Mouse (Mus musculus): ENCODE results near the gene Cacnb3.
A peak's percentile ranks its signal among the peaks of the same experiment; 100 is the strongest.

Gene Cacnb3

DNA sequence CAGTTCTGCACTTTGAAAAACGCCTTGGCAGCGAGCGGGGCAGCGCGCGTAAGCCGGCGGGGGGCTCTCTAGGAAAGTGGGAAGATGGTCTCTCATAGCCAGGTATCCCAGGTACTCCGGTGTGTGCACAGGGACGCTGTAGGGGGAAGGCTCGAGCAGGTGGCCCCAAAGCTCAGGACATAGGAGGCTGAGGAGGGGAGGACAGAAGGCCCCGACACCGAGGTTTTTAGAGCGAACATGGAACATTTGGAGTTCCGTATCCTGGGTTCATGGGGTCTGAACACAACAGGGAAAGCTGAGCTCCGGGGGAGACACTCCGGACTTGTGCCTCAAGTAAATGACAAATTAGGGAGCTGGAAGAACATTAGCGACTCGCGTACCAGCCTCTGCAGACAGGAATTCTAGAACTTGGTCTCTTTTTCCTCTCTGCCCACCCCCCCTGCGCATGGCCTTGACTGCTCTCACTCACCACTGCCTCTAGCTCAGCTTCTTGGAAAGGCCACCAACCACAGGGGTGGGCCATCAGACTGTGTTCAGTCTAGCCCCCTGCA, 4.7 kb downstream of the Cacnb3 start:
- DNase-seq (ENCODE audit: low read depth), result no peak

DNA sequence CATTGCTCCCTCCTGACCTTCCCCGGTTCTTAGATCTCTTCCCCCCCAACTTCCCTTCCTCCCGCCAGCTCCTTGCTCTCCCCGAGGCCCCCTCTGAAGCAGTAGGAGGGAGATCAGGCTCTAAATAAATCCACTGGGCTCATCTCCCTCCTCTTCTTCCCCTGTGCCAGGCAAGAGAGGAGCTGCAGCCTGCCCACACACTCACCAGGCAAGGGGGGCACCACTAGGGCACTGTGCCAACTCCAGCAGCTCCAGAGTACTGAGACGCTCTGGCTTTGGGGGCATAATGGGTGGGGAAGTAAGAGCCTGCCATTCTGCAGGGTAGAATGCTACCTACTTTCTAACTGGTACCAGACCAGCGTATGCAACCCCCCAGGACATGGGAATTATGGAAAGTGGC, 5.9 kb downstream of the Cacnb3 start:
- DNase-seq (ENCODE audit: low read depth), result no peak

- DNase-seq (ENCODE audit: low read depth), result no peak
These were observed 6.5 kb downstream of the Cacnb3 start for GRCm38 (mm10) chr15:98637155-98637554.

- no peak for DNase-seq (ENCODE audit: low read depth)
These were observed 9.5 kb downstream of the Cacnb3 start for GRCm38 (mm10) chr15:98640157-98640556.

GRCm38 (mm10) chr15:98644406-98644805, 13.8 kb downstream of the Cacnb3 start:
- DNase-seq (ENCODE audit: low read depth), result no peak

DNA sequence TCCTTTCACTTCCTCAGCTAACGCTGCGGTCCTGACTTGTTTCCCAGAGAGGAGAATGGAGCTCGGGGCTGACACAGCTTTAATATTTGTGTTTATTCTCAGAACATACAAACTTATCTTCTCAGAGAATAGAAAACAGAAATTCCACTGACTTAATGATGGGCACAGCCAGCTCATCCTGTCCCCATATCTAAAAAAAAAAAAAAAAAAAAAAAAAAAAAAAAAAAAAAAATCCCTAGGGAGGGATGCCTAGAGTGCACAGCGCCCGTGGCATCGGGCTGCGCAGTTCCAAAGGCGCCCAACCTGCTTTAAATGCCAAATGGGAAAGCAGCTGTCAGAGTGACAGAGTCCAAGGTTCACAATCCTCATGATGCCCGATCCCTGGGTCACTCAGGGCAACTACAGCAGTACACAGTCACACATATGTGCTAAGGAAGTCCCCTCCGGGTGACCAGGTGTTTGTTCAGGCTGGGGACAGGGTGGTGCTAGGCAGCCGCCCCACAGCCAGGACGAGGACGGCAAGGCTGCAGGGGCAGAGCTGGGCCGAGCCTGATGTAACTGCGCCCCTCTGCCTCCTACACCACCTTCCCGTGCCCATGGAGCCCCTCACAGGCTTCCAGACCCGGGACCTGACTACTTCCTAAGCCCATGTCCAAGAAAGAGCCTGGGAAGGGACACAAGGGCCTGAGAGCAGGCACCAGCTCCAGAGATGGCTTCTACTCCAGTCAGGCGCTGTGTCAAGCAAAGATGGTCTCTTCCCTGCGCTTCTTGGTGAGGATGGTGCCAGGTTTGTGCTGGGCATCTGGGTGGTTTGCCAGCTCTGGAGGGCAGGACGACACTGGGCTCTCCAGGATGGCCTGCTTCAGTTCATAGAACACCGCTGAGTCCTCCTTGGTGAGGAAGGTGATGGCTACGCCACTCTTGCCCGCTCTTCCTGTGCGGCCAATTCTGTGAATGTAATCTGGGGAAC, 14.7 kb downstream of the Cacnb3 start:
- no peak for DNase-seq (ENCODE audit: low read depth)

DNA sequence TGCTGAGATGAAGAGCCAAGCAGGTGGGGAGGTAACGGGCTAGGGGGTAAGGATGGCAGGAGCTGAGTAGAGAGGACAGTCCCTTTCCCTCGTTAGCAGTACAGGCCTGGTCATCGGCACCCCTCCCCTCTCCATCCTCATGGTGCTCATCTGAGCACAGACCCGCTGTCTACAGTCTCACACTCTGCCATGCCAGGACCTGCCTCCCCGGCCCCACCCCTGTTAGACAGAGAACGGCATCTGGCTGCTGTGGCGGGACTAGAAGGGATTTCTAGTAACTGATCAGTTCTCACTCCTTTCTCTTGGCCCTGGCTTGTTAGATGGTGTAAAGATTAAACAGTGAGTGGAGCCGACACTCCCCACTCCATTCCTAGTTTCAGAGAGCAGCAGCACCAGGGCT, 16.1 kb downstream of the Cacnb3 start:
- DNase-seq (ENCODE audit: low read depth), result no peak

DNA sequence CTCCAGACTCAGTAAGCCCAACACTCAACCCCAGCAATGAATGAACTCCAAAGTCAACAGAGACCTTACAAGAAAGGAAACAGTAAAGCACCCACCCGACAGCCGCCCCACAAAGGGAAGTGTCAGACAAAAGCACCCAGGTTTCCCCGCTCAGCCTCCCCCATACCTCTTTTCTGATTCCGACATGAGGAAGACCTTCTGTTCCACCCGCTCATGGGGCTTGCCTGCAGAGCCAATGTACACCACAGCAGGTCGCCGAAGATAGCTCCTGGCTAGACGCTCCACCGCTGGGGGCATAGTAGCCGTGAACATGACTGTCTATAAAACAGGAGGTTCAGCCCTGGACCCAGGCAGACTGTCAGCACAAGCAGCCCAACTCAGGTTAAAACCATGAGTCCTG, 16.7 kb downstream of the Cacnb3 start:
- no peak for DNase-seq (ENCODE audit: low read depth)

DNA sequence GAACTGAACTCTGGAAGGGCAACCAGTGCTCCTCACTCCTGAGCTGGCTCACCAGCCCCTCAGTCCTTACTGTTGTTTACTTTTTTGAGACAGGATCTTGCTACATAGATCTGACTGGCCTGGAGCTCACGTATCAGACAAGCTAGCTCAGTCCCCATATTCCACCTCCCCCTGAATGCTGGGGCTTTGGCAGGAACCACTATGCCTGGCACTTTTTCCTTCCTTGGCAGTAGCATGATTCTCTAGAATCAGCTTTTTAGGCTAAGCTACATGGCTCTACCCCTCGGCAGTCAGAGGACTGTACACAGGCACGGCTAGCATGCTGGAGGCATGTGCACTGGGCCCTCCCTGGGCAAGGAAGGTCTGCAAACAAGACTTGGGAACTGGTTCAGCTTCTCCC, 17.4 kb downstream of the Cacnb3 start:
- no peak for DNase-seq (ENCODE audit: low read depth)

- no peak for DNase-seq (ENCODE audit: low read depth)
These were observed 20.8 kb downstream of the Cacnb3 start for GRCm38 (mm10) chr15:98651431-98651830.

DNA sequence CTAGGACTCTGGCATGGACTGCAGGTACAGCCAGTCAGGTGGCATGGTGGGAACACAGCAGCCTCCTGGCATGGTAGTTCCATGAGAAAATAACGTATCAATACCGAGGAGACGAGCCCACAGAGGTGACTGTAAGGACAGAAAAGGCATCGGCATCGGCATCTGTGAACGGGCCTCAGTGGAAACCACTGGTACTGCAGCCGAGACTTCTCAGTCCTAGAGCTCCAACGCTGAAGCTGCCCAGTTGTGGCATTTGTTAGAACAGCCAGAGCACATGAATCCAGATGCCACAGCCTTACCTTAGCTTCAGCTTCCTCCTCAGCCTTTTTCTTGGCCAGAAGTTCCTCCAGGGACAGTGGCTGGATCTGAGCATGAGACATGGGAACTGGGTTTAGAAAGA, 21.5 kb downstream of the Cacnb3 start:
- DNase-seq (ENCODE audit: low read depth), result no peak

GRCm38 (mm10) chr15:98656982-98657751, 26.5 kb downstream of the Cacnb3 start:
- no peak for DNase-seq (ENCODE audit: low read depth)

DNA sequence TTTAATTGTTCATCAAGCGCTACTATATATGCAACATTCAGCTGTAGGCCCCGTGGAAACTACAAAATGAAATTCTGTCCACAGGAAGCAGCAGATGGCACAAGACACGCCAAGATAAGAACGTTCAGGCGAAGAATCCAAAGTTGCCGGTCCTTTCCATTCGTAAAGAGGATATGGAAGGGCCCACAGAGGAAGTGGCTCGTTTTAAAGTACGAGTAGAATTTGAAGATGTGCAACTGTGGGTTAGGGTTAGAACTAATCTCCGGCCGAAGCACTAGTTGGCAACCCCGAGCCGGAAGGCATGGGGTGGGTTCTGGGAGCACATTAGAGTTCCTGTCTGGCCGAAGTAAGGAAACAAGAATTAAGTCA, 31.5 kb downstream of the Cacnb3 start:
- DNase-seq (ENCODE audit: low read depth), result peak; percentile 51

DNA sequence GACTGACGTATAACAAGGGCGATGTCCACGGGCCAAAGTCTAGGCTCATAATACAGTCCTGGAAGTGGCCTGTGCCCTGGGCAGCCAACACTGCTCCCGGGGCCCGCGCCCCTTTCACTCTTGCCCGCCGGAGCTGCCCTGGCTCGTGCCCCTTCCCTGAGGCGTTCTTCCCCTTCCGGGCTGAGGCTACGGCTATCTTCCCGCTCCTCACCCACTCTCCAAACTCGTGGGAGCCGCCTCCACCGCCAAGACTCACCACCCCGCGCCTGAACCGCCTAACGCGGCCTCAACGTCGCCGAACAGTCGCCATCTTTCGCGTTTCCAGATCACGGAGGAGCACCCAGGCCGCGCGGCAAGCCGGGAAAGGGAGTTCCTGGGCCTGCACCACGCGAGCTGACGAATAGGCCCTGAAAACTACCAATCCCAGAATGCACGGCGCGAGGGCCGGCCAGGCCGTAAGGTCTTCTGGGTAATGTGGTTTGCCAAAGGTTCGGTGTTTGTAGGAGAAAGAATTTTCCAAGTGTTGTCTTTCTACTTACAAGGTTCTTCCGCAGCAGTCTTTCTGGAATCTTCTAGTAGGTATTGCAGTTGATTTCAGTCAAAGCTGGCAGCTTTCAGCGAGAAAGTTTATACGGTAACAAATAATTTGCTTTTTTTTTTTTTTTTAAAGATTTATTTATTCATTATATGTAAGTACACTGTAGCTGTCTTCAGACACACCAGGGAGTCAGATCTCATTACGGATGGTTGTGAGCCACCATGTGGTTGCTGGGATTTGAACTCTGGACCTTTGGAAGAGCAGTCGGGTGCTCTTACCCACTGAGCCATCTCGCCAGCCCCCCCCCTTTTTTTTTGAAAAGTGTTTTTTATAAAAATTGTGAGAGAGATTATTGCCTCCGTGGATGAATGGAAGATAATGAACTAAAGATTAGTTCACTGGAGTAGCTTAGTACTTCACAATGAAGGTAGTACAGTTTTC, 32.2 kb downstream of the Cacnb3 start, which contains the start of gene Ddx23:
Gene Ddx23 (minus strand): TSS at position 328 of the 979 bp plus-strand sequence.
- peak; percentile 94 for DNase-seq (ENCODE audit: low read depth)

- DNase-seq (ENCODE audit: low read depth), result no peak
These were observed 33.6 kb downstream of the Cacnb3 start for GRCm38 (mm10) chr15:98664042-98664907.

DNA sequence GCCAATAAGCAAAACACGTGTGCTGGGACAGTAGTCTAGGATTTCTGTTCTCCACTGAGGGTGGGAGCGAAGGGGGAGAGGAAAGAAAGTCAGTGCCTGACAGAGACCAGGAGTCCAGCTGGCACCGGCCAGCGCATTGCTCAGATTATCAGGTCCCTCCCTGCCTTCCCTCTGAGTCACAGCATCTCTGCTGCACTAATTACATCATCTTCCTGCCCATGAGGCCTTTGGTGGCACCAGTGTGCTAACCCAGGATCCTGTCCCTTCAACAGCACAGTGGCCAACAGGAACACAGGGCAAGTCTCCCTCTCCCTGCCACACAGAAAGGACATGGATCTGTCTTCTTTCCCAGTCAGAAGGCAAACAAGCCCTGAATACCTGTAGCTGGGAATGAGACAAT, 42.0 kb downstream of the Cacnb3 start:
- no peak for DNase-seq (ENCODE audit: low read depth)

- DNase-seq (ENCODE audit: low read depth), result no peak
These were observed 43.1 kb downstream of the Cacnb3 start for GRCm38 (mm10) chr15:98673732-98674131.

GRCm38 (mm10) chr15:98674284-98674993, 43.8 kb downstream of the Cacnb3 start:
- no peak for DNase-seq (ENCODE audit: low read depth)

GRCm38 (mm10) chr15:98674994-98675545, 44.4 kb downstream of the Cacnb3 start:
- DNase-seq (ENCODE audit: low read depth), result no peak
